Mouse (Mus musculus): ENCODE results near the gene Sart1. TPM values are rescaled to one million over a fixed set of nuclear protein-coding genes. Genes with fewer than 3 reads are reported as not detected.

Sart1 gene
- polyA plus RNA-seq, 1 experiment, result 48.9 TPM

DNA sequence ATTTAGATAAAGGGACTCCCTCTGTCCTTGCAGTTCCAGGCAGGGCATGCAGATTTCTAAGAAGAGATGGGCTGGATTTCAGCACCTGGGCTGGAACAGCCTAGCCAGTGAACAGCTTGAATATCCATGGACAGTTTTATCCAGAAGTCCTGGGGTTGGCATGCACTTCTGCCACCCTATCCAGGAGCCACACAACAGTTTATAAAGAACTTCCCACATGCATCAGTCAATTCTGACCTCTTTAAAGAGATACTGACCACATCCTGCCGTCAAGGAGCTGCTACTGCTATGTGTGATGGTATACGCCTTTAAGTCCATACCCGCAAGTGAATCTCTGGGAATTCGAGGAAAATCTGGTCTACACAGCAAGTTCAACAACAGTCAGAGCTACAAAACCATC, 40.7 kb upstream of the Sart1 start:
- DNase-seq, result no peak
- WGBS, result 83% methylated on average over 4 of the region's 4 CpGs
- Histone ChIP-seq H3K27ac (ENCODE audit: control insufficient read depth, insufficient read depth, low read length) (no peak overlapping the region), H3K36me3 (ENCODE audit: control insufficient read depth, insufficient read depth, low read length) (0 out of 2 replicates have a peak, but pooled peaks cover 8% of the 10 kb centered on the region), H3K27me3 (ENCODE audit: control insufficient read depth, insufficient read depth, low read length) (no peaks in the 10 kb centered on the region), H3K4me3 (ENCODE audit: control insufficient read depth, insufficient read depth, low read length) (no peak overlapping the region), H3K4me1 (replicated peaks; ENCODE audit: control insufficient read depth, insufficient read depth, low read length) (peaks cover 49% of the 10 kb centered on the region)
- no peak for TF ChIP-seq POLR2A (IDR thresholded peaks at IDR 0.05; ENCODE audit: control insufficient read depth, extremely low read depth, insufficient read depth, low read length, poor library complexity)
- TF ChIP-seq CTCF (IDR thresholded peaks at IDR 0.05; ENCODE audit: borderline replicate concordance, control insufficient read depth, extremely low read depth, insufficient read depth, low read length, poor library complexity), result no peak

DNA sequence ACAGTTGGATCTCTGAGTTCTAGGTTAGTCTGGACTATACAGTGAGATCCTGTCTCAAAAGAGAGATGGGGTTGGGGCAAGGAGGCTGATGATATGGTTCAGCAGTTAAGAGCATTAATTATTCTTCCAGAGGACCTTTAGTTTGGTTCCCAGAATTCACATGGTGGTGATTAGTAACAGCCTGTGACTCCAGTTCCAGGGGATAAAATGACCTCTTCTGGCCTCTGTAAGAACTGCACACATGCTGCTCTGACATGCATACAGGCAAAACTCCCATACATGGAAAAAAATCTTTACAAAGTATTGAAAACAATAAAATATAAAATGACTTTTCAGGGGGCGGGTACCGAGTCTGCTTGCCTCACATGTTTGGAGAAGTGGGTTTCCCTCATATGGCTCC, 39.6 kb upstream of the Sart1 start:
- Histone ChIP-seq H3K27me3 (ENCODE audit: control insufficient read depth, insufficient read depth, low read length) (no peaks in the 10 kb centered on the region), H3K36me3 (ENCODE audit: control insufficient read depth, insufficient read depth, low read length) (0 out of 2 replicates have a peak, but pooled peaks cover 8% of the 10 kb centered on the region), H3K4me1 (replicated peaks; ENCODE audit: control insufficient read depth, insufficient read depth, low read length) (peaks cover 49% of the 10 kb centered on the region), H3K4me3 (ENCODE audit: control insufficient read depth, insufficient read depth, low read length) (no peak overlapping the region), H3K27ac (ENCODE audit: control insufficient read depth, insufficient read depth, low read length) (no peak overlapping the region)
- DNase-seq, result peak; percentile 53
- 82% methylated on average over 2 of the region's 2 CpGs for WGBS
- TF ChIP-seq CTCF (IDR thresholded peaks at IDR 0.05; ENCODE audit: borderline replicate concordance, control insufficient read depth, extremely low read depth, insufficient read depth, low read length, poor library complexity) (no peak), POLR2A (IDR thresholded peaks at IDR 0.05; ENCODE audit: control insufficient read depth, extremely low read depth, insufficient read depth, low read length, poor library complexity) (no peak)

DNA sequence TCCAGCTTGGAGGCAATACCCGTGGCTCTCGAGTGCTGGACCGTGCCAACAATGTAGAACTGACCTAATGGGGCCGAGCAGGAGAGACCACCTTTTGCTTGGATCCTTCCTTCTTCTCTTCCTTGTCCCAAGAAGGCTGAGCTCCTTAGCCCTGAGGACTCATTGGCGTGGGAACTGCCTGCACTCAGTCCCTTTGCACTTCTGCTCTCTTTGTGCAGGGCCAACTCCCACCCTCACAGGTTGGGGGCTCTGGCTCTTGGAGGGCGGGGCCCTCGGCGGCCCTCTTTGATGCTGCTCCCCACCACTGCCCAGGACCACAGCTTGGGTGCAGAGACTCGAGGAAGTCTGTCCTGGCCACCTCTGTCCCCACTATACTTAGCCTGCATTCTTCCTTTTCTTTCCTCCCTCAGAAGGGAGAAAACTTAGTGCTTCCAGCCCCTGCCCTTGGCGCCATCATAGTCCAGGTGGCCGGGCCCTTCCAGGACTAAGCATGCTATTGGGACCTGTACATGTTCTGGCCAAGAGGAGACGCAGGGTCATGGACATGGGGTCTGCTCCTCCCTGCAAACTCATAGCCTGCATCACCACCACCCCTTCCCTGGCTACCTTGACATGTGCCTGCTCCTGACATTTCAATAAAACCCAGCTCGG, 38.3 kb upstream of the Sart1 start:
- TF ChIP-seq CTCF (IDR thresholded peaks at IDR 0.05; ENCODE audit: borderline replicate concordance, control insufficient read depth, extremely low read depth, insufficient read depth, low read length, poor library complexity) (no peak), POLR2A (IDR thresholded peaks at IDR 0.05; ENCODE audit: control insufficient read depth, extremely low read depth, insufficient read depth, low read length, poor library complexity) (no peak)
- no peak overlapping the region for H3K27ac ChIP-seq (ENCODE audit: control insufficient read depth, insufficient read depth, low read length)
- H3K4me1 ChIP-seq (replicated peaks; ENCODE audit: control insufficient read depth, insufficient read depth, low read length), result peaks cover 53% of the 10 kb centered on the region
- WGBS, result 89% methylated on average over 13 of the region's 13 CpGs
- H3K36me3 ChIP-seq (ENCODE audit: control insufficient read depth, insufficient read depth, low read length), result 0 out of 2 replicates have a peak, but pooled peaks cover 8% of the 10 kb centered on the region
- no peaks in the 10 kb centered on the region for H3K27me3 ChIP-seq (ENCODE audit: control insufficient read depth, insufficient read depth, low read length)
- H3K4me3 ChIP-seq (ENCODE audit: control insufficient read depth, insufficient read depth, low read length), result no peak overlapping the region
- DNase-seq, result no peak

DNA sequence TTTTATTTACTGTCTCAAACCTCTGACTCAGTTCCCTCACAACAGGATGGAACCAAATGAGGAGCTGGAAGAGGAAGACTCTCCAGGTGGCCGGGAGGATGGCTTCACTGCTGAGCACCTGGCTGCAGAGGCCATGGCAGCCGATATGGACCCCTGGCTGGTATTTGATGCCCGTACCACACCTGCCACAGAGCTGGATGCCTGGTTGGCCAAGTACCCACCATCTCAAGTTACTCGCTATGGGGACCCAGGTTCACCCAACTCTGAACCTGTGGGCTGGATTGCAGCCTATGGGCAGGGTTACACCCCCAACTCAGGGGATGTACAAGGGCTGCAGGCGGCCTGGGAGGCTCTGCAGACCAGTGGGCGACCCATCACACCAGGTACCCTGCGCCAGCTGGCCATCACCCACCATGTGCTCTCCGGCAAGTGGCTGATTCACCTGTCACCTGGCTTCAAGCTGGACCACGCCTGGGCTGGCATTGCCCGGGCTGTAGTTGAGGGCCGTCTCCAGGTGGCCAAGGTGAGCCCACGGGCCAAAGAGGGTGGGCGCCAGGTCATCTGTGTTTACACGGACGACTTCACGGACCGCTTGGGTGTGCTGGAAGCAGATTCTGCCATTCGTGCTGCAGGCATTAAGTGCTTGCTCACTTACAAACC, 37.5 kb upstream of the Sart1 start:
- DNase-seq, result peak; percentile 13
- H3K36me3 ChIP-seq (ENCODE audit: control insufficient read depth, insufficient read depth, low read length), result 0 out of 2 replicates have a peak, but pooled peaks cover 8% of the 10 kb centered on the region
- WGBS, result 89% methylated on average over 18 of the region's 18 CpGs

DNA sequence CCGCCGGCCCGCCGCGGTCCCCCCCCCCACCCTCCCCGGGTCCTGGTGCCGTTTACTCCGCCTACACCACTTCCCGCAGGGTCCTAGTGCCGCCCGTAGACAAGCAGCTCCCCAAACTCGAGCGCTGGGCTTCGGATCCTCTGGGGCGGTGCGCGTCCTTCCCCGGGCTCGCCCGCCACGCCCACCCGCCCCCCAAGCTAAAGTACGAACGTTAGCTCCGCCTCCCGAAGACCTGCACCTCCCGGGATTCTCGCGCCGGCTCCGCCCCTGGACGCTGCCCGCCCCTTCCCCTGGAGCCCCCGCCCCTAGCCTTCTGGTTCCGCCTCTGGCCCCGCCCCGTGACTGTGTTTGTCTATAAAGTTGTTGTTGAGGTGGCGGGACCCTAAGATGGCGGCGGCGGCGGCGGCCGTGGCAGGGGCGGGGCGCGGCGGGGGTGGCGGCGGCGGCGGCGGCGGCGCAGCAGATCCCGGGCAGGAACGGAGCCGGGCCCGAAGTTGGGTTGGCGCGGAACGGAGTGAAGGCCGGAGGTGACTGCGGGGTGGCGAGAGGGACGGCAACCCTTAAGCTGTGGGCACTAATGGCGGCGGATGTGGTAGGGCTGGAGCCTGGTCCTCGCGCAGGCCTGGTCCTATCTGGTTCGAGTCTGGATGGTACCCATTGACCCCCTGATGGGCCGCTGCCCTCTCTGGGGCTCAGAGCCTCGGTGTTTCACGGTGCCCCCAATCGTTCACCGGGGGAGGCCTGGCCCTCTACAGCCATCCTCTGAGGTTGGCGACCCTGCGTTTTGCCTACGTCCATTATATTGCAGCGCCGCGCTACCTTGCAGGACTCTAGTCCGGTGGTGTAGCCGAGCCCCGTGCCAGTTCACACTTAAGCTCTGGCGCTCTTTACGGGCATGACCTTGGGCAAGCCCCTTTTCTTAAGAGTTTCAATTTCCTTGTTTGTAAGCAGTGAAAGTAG, 36.6 kb upstream of the Sart1 start, which contains the start of the genes Drap1 and AI837181:
Gene Drap1, minus strand, starts transcription at position 198 of the 960 bp plus-strand sequence.
Gene AI837181, plus strand, starts transcription at position 363 of the 960 bp plus-strand sequence.
- Histone ChIP-seq H3K27me3 (ENCODE audit: control insufficient read depth, insufficient read depth, low read length) (no peaks in the 10 kb centered on the region), H3K4me1 (replicated peaks; ENCODE audit: control insufficient read depth, insufficient read depth, low read length) (peaks cover 39% of the 10 kb centered on the region), H3K36me3 (ENCODE audit: control insufficient read depth, insufficient read depth, low read length) (0 out of 2 replicates have a peak, but pooled peaks cover 8% of the 10 kb centered on the region), H3K27ac (ENCODE audit: control insufficient read depth, insufficient read depth, low read length) (peak within 1 kb of the TSS; percentile 41), H3K4me3 (ENCODE audit: control insufficient read depth, insufficient read depth, low read length) (peak within 1 kb of the TSS; percentile 83)
- peak; percentile 94 for DNase-seq
- WGBS, result 1% methylated on average over 84 of the region's 87 CpGs
- TF ChIP-seq CTCF (IDR thresholded peaks at IDR 0.05; ENCODE audit: borderline replicate concordance, control insufficient read depth, extremely low read depth, insufficient read depth, low read length, poor library complexity), result no peak
- TF ChIP-seq POLR2A (IDR thresholded peaks at IDR 0.05; ENCODE audit: control insufficient read depth, extremely low read depth, insufficient read depth, low read length, poor library complexity), result peak; percentile 61

More for the DNA sequence above, 37.5 kb upstream of the Sart1 start:
- Histone ChIP-seq H3K4me3 (ENCODE audit: control insufficient read depth, insufficient read depth, low read length) (peak overlapping the region; percentile 83; the same call in 1 of the 2 replicates), H3K27me3 (ENCODE audit: control insufficient read depth, insufficient read depth, low read length) (no peaks in the 10 kb centered on the region), H3K27ac (ENCODE audit: control insufficient read depth, insufficient read depth, low read length) (peak overlapping the region; percentile 41; the same call in 1 of the 2 replicates), H3K4me1 (replicated peaks; ENCODE audit: control insufficient read depth, insufficient read depth, low read length) (peaks cover 47% of the 10 kb centered on the region)
- TF ChIP-seq CTCF (IDR thresholded peaks at IDR 0.05; ENCODE audit: borderline replicate concordance, control insufficient read depth, extremely low read depth, insufficient read depth, low read length, poor library complexity) (no peak), POLR2A (IDR thresholded peaks at IDR 0.05; ENCODE audit: control insufficient read depth, extremely low read depth, insufficient read depth, low read length, poor library complexity) (no peak)
